Mouse (Mus musculus) spleen, postnatal 14 days (tissue): Measurements from ENCODE around the gene Pla2g12a.

Source experiments
- DNase-seq, 2 experiments: peaks; one replicate each; pipeline ENCODE4 v3.0.0; 2021 to 2022; ENCODE audit warnings: low spot score in 2 of 2

The Pla2g12a gene

GRCm38 (mm10) chr3:129878405-129879021 lies at the start of gene Pla2g12a:
Gene Pla2g12a (plus strand): TSS chr3:129878606.
- peak; percentile 71 to 83 for DNase-seq

- DNase-seq: peak; percentile 32 to 39
These were observed 47.8 kb upstream of the Pla2g12a start for GRCm38 (mm10) chr3:129830626-129831025.

GRCm38 (mm10) chr3:129831035-129831568 lies 47.3 kb upstream of the Pla2g12a start, which contains the start of gene Gar1:
Gene Gar1 (minus strand): TSS chr3:129831396.
- DNase-seq: peak; percentile 80 to 91

- no peak for DNase-seq
These were observed 42.9 kb upstream of the Pla2g12a start, which contains the start of gene Cfi for GRCm38 (mm10) chr3:129835388-129835934. Gene Cfi (plus strand): TSS chr3:129835884.

- DNase-seq: no peak
These were observed 42.2 kb upstream of the Pla2g12a start for GRCm38 (mm10) chr3:129836051-129836697.

- no peak for DNase-seq
These were observed 41.4 kb upstream of the Pla2g12a start for GRCm38 (mm10) chr3:129836965-129837364.

GRCm38 (mm10) chr3:129838017-129838416 lies 40.4 kb upstream of the Pla2g12a start:
- no peak for DNase-seq

- DNase-seq: no peak
These were observed 32.5 kb upstream of the Pla2g12a start for GRCm38 (mm10) chr3:129845868-129846267.

- no peak for DNase-seq
These were observed 31.6 kb upstream of the Pla2g12a start for GRCm38 (mm10) chr3:129846846-129847245.

- no peak for DNase-seq
These were observed 15.8 kb upstream of the Pla2g12a start for GRCm38 (mm10) chr3:129862592-129862991.

- peak in 1 of 2 experiments; percentile 44 for DNase-seq
These were observed 14.7 kb upstream of the Pla2g12a start for GRCm38 (mm10) chr3:129863698-129864097.

- DNase-seq: no peak
These were observed 1.1 kb upstream of the Pla2g12a start for GRCm38 (mm10) chr3:129877327-129877726.

- no peak for DNase-seq
These were observed 838 bp downstream of the Pla2g12a start for GRCm38 (mm10) chr3:129879131-129879757.

GRCm38 (mm10) chr3:129879913-129880312 lies 1.5 kb downstream of the Pla2g12a start:
- no peak for DNase-seq

- no peak for DNase-seq
These were observed 2.7 kb downstream of the Pla2g12a start for GRCm38 (mm10) chr3:129880925-129881593.

GRCm38 (mm10) chr3:129885577-129885976 lies 7.2 kb downstream of the Pla2g12a start:
- DNase-seq: no peak

- no peak for DNase-seq
These were observed 8.0 kb downstream of the Pla2g12a start for GRCm38 (mm10) chr3:129886430-129886829.

- no peak for DNase-seq
These were observed 9.5 kb downstream of the Pla2g12a start for GRCm38 (mm10) chr3:129887779-129888517.

GRCm38 (mm10) chr3:129892003-129892402 lies 13.6 kb downstream of the Pla2g12a start:
- DNase-seq: no peak

- DNase-seq: no peak
These were observed 14.7 kb downstream of the Pla2g12a start for GRCm38 (mm10) chr3:129893143-129893542.

GRCm38 (mm10) chr3:129896591-129896990 lies 18.2 kb downstream of the Pla2g12a start:
- no peak for DNase-seq
